Mouse (Mus musculus) frontal cortex, adult 2 months (tissue): ENCODE measurements around the gene Ttll8. TPM values are rescaled to one million over a fixed set of nuclear protein-coding genes. Genes with fewer than 3 reads are reported as not detected.
A peak's percentile ranks its signal among the peaks of the same experiment; 100 is the strongest.

Experiments used
- DNase-seq, 2 experiments: peaks; one replicate each; pipeline ENCODE4 v3.0.0; 2022; ENCODE audit warnings: low spot score in 1 of 2; ENCODE audit errors: extremely low spot score in 1 of 2
- polyA plus RNA-seq: library from polyadenylated mRNA; depleted of rRNA; stranded (reverse); fragments of >200 nt; gene quantifications from 2 replicates; pipeline ENCODE4 v1.2.3, GENCODE M21; 2012

The Ttll8 gene
- polyA plus RNA-seq, 1 experiment: 2.0 TPM

GRCm38 (mm10) chr15:88862881-88863694, 91.1 kb downstream of the Ttll8 start:
- DNase-seq: no peak

DNA sequence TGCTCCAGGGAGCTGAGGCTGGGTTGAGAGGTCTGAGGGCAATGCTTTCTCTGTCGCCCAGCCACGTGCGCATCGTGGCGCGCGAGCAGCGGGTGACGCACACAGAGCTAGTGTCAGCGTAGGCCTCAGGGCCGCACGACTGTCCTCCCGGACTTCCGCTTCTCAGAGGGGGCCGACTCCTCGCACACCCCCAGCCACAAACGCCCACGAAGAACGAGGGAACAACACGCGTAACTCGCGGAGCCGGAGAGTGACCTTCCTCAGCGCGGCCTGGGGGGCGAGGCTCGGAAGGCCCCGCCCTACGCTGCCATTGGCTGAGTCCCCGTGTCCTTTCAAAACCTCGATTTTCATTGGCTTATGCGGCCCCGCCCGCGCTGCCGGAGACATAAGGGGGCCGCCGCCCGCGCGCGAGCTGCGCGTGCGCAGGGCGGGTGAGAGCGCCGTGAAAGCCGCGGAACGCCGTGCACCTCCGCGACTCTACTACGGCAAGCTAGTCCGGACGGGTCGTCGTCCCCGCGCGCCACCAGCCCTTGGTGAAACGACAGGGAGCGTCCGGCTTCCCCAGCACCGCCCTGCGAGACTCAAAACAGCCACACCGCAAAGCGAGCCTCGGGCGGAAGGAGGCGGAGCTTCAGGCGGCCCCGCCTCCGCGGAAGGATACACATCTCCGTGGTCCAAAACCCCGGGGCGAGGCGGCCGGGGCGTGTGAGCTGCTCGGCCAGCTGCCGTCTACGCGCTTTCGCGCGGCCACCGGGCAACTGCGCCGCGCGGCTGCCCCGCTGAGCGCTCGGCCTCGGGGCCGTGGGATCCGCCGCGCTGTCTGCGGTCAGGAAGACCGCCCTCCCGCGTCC, 92.2 kb downstream of the Ttll8 start, which contains the start of gene Pim3:
Gene Pim3 (plus strand): TSS at position 415 of the 851 bp plus-strand sequence.
- peak; percentile 96 to 97 for DNase-seq

DNA sequence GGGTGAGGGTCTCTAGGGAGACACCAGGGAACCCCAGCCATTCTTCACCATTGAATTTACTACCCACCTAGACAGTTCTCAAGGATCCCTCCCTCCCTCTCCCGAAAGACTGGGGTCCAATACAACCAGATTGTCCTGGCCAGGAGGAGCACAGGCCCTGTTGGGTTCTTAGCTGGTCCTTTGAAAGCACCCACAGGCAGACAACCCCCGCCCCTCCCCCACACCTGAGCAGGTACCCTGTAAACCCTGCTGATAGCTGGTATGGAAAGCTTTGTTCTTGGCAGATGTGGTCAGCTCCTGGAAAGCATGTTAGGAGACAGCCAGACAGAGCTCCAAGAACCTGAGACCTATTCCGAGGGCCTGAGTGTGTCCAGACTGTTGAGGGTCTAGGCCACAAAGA, 93.4 kb downstream of the Ttll8 start:
- no peak for DNase-seq

DNA sequence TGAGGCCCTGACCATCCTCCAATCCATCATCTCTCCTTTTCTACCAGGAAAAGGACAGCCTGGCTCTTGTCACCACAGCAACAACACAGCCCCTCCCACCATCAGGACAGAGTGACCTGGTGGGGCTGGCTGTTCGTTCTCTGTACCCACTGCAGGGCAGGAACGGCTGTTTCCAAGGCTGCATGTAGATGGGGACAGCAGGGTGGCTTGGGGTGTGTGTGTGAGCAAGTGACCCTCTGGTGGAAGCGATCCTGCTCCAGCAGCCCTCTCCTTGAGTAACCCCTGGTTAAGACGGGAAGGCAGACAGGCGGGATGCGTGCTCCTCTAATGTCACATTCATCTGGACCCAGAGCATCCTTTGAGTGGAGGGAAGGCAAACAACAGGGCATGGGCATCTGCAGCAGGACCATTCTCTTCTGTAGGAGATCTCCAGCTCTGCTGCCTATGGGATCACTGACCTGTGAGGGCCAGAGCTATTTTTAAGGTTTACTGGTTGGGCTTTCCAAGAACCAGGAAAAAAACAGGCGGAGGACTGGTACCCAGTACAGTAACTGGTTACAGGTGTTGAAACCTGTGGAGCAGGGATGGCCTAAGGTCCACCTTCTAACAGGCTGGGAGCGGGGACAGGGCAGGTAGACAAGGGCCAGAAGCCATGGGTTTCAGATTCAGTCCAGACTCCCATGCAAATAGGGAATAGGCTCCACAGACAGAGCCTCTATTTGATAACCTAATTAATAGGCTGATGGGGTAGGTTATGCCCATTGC, 94.8 kb downstream of the Ttll8 start:
- no peak for DNase-seq

DNA sequence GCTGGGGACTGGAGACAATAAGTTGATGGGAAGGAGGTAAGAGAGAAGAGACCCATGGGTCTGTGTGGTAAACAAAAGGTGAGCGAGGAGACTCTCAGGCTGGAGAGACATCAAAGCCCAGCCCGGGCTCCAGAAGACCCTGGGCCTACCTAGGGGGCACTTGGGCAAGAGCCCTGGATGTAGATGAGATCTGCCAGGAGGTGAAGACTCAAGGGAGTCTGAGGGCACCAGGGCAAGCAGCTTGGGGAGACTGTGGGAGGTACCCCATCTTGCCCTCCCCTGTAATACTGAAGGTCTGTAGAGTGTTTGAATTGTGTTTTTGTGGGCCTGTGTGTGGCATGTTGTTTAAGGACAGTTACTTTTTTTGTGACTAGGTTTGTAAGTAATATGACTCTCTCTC, 95.5 kb downstream of the Ttll8 start:
- DNase-seq: no peak

- DNase-seq: no peak
Observed at GRCm38 (mm10) chr15:88858141-88858541, 96.1 kb downstream of the Ttll8 start.

- no peak for DNase-seq
Observed at GRCm38 (mm10) chr15:88857361-88857760, 96.9 kb downstream of the Ttll8 start.

- no peak for DNase-seq
Observed at GRCm38 (mm10) chr15:88856613-88857012, 97.6 kb downstream of the Ttll8 start.

DNA sequence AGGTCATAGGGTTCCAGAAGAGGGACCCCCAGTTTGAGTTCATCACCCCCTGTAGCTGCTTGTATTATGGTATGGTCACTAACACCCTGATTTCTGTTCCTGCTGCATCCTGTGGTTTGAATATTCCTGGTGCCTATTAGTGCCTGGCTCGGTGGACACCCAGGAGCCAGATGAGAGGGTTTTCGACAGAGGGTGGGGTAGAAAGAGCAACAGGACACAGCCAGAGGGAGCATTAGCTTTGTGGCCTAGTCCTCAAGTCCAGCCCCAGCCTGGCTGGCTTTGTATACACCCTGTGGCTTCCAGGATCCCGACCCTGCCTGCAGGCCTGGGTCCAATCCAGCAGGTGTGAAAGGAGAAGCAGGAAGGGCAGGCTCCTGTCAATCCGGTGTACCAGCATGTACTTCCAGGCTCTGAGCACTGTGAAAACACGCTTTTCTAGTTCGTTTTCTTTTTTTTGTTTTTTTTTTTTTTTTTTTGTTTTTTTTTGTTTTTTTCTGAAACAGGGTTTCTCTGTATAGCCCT, 98.3 kb downstream of the Ttll8 start:
- no peak for DNase-seq

DNA sequence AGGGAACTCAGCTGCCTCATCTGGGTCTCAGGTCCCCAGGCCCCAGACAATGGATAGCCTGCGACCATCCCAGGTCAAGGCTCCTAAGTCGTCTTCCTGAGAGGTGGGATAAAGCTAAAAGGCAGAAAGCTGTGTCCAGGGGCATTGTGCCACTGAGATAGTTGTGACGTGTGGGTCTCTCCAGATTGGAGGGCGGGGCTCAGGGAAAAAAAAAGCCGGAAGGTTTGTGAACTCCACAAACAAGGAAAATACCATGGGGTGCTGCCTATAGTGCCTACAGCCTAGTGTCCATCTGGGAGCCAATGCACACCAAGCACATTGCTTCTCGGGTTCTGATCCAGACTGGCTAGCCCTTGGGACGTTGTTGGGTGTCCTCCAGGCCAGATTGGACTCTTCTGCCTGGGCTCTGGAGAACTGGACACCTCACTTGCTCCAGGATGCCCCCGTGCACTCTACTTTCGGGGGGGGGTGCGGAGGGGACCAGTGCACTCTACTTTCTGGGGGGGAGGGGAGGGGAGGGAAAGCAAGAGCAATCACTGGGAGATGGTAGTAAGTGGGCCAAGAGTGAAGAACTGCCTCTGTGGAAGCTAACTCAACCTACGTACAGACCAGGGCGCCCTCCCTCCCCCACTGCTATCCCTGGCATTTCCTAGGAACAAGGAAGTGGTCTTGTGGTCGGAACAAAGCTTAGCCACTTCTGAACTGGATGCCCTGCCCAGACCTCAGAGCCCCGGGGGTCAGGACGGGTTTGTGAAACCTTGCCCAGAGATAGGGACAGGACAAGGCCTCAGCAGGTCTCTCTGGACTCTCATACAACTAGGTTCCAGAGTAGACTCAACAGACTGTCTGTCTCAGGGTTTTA, 99.0 kb downstream of the Ttll8 start:
- no peak for DNase-seq

DNA sequence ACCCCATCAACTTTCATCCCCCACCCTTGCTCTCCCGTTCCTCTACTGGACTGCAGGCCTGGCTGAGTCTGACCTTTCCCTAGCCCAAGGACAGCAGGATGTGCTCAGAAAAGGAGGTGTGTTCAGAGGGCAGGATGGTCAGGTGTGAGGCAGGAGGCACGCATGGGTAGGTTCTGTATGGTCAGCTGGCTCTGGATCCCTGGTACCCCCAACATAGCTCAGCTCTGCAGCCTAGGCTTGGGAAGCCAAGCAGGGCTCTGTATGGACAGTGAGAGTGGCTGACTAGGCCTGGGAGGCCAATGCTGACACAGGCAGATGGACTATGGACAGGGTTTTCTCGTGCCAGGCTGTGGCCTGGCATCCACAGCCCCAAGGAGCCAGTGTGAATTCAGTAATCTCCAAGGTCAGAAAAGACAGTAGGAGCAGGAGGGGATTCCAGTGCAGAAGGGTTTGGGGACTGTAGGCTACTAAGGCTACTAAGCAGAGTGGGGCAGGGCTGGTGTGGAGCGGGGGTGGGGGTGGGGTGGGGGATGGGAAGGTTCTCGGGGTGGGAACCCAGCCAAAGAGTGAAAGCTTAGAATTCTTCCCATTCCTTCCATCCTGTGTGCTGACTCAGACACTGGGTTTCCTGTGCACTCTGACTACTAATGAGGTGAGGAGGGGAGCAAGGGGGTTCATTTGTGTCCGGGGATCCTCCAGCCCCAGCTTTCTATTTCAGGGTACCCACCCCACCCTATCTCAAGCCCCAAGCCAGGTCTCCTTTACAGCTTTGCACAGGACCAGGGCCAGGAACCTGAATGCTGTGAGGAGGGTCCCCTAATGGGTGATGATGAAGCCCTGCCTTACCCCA, 99.9 kb downstream of the Ttll8 start:
- no peak for DNase-seq

DNA sequence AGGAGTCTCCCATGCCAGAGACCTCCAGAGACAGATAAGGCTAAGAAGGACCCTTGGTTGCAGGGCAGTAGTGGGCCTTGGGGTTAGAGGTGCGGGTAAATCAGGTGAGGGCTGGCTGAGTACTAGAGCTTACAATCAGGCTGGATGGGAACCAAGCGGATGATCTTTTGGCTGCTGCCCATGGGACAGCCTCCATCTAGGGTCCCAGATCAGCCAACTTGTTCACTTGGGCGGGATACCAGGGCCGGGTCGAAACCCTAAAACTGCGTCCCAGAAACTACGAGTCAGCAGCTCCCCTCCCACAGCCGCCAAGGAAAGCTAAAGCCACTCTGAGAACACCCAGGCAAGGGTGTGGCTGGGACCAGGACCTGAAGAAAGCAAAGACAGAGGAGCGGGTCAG, 101.1 kb downstream of the Ttll8 start:
- DNase-seq: no peak

- DNase-seq: no peak
Observed at GRCm38 (mm10) chr15:88851507-88852149, 102.6 kb downstream of the Ttll8 start.

GRCm38 (mm10) chr15:88851076-88851475, 103.1 kb downstream of the Ttll8 start:
- no peak for DNase-seq

- DNase-seq: peak; percentile 67 to 75
Observed at GRCm38 (mm10) chr15:88850146-88850826, 103.9 kb downstream of the Ttll8 start.

DNA sequence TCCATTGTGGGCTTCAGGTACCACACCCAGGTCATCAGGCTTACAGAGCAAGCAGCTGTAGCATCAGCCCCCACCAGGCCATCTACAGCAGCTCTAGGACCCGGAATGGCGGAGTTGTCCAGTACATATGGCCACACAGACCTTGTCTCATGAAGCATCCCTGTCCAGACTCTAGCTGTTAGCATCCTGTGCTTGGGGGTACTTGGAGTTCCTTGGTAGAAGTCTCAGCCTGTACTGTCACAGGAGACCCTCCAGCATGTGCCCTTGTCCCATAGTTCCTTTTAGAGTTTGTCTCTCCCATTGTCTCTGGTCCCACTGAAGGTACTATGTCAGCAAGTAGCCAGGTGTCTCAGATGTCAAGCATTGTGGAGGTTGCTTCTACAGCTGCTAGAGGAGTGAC, 104.6 kb downstream of the Ttll8 start:
- no peak for DNase-seq

DNA sequence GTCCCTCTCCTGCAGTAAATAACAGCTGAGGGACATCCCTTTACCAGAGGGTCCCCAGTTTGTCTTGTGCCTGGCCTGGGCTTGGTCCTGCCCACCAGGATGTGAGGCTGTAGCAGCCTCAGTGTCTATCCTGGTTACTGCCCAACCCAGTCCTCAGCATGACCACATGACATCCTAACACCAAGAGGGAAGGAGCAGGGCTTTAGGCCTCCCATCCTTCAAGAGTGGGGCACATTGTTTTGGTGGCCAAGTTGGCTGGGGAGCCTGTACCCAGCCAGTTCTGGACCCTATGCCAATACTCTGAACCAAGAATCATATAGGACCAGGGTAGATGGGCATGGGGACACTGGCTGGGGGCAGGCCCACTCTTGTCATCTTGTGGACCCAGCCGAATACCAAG, 105.6 kb downstream of the Ttll8 start:
- DNase-seq: no peak

- DNase-seq: no peak
Observed at GRCm38 (mm10) chr15:88844966-88845365, 109.3 kb downstream of the Ttll8 start.
